Mouse (Mus musculus) urinary bladder, postnatal 36 days (tissue): ENCODE data around the gene Srrm4.
A peak's percentile ranks its signal among the peaks of the same experiment; 100 is the strongest.

Source experiments
- DNase-seq, 2 experiments: peaks; one replicate each; pipeline ENCODE4 v3.0.0; 2022; ENCODE audit warnings: low spot score in 2 of 2, mixed read lengths in 1 of 2

Srrm4 gene

DNA sequence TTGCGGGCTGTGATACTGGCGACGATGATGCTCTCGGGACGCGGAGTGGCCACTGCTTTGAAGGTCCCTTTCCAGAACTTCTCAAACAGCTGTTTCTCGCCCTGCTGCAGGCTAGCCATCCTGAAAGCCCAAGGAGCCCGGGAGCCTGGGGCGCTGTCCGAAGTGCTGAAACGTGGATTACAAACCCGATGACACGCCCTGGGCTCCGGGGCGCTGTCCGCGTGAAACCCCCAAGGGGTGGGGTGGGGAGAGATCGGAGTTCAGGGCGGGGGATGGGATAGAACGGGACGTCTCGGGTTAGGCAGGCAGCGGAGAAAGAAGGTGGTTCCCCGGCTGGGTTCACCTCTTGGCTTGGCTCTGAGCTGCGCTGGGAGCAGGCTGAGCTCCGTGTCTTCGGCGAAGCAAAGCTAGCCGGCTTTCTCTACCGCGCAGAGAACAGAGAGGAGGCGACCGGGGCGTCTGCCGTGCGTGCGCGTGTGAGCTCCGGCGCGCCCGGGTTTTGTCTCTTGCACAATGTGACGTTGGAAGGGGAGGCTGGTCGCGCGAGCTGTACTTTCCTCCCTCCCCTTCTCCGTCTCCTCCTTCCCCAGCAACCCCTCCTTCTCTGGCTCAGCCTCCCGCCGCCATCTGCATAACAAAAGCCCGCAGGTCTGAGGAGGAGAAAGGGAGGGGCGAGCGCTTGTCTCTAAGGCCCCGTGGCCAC is at the start of gene Srrm4:
Gene Srrm4 (minus strand): TSS at position 472 of the 703 bp plus-strand sequence.
- DNase-seq, result peak in 1 of 2 experiments; percentile 36

DNA sequence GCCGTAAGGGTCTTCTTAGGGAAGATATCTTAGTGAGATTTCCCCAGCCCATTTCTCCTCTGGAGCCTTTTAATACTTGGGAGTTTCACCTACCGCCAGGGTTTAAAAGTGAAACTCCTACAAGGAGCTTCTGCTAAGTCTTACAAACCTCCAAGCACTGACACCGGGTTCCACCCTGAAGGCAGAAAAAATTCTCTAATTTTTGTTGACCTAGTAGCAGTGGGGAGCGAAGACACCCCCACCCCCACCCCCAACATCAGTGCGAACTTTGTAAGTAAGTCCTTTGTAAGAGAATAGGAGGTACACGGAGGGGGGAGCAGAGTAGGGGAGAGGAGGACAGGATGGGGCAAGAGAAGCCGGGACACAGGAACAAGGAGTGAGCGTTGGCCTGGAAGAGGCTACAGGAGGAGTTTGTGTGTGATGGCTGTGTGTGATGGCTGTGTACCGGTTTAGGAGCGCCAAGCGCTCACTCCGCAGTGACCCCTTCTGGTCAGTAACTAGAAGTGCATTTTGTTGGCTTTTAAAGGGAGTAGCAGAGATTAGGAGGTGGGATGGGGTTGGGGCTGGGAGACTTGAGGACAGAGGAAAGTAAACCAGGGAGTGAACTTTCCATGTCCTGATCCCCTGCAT is 1.3 kb upstream of the Srrm4 start:
- DNase-seq, result no peak

DNA sequence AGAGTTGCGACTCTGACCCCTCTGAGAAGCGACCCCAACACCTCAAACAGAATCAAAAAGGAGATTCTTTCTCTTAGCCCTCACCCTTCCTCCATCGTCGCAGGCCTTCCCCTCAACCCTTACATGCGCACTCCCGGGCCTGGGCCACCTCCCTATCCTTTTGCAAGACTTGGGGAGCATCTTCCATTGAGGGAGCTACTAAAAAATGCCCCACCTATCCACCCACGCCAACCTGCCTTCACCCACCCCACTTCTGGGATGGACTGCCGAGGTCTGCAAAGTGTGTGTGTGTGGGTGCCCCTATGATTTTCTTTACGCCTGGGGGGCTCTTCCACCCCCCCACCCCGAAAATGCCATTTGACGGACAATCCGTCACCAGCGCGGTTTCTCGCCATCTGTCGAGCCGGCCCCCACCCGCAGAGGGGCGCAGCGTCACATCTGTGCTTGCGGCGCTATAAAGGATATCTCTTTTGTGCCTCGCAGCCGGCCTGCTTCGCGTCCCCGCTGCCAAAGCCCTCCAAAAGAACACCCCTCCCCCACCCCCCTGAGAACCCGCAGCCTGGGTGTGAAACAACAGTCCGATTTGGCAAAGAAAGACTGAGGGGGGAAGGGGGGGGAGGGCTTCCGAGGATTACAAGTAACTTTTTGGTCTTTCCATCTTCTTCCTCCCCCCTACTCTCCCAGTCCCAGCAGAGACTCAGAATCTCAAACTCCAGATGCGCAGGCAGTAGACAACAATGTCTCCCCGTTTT is 608 bp upstream of the Srrm4 start:
- DNase-seq, result no peak

DNA sequence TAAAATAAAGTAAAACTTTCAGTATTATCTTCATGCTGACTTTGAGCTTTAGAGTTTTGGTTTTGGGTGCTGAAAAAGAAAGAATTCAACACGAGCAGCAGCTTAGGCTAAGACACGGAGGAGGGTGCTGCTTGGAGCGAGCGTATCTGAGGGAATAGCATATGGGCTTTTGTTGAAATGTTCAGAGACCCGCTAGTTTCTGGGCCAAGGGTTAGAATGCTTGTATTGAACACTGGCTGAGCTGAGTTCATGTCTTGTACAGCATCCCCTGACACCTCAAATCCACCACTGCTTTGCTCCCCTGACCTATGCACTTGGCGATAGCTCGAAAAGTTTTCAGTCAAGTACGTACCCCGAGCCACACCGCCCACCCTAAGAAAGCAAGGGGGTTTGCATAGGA is 919 bp downstream of the Srrm4 start:
- DNase-seq, result no peak

DNA sequence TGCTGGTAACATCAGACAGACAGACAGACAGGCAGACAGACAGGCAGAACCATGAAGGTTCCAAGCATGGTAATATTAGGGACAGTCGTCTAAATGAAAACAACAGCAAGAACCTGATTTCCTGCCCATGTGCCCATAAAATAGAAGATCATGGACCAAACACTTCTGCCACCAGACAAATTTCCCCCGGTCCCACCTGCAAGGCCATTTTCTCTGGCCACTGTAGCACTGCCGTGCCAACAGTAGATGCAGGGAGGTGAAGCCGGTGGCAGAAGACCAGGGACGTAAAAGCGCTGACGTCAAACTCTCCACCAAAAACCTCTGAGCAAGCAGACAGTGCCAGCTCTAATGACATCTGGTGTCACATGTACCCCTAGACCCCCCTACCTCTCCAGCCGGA is 2.0 kb downstream of the Srrm4 start:
- no peak for DNase-seq

DNA sequence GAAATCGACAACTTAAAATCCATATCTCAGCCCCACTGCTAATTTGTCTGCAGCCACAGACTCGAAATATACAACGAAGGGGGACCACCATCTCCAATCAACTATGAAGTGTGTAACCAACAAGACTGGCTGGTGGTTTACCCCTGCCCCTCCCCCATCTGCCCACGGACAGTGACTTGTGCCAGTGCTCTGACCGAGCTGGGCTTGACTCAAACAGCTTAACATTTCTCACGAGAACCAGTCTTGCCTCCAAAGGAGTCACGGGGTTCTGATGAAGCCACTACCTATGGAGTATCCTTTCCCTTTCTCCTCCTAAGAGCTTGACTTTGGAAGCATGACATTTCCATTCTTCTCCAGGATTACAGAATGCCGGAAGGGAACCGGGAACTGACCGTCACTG is 2.8 kb downstream of the Srrm4 start:
- no peak for DNase-seq

DNA sequence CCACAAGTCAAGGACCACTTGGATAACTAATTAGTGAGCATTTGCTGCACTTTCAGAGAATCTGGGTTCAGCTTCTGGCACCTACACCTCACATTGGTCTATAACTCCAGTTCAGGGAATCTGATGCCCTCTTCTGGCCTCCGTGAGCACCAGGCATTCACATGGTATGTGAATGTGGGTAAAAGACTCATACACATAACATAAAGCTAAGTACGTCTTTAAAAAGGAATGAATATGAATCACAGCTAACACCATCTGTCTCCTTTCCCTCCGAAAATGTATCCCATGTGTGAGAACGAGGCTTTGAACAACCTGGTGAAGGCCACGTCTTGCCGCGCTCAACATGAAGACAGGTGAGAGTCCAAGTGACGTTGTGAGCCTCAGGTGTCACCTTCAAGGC is 12.1 kb downstream of the Srrm4 start:
- no peak for DNase-seq

DNA sequence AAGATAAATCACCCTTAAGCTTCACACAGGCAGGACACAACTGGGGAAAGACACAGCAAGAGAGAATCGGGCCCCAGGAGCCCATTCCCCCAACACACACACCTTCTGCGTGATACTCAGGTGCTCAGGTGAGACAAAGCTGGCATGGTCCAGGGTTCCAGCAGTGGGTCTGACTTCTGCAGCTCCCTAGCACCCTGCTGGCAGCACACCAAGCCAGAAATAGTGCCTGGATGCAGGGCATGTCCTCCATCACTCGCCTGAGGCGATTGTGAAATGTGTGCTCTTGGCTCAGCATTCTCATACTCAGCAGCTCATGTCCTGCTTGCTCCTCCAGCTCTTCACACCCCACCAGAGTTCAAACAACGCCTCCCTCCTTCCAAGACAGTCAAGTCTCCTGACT is 14.5 kb downstream of the Srrm4 start:
- DNase-seq, result no peak

DNA sequence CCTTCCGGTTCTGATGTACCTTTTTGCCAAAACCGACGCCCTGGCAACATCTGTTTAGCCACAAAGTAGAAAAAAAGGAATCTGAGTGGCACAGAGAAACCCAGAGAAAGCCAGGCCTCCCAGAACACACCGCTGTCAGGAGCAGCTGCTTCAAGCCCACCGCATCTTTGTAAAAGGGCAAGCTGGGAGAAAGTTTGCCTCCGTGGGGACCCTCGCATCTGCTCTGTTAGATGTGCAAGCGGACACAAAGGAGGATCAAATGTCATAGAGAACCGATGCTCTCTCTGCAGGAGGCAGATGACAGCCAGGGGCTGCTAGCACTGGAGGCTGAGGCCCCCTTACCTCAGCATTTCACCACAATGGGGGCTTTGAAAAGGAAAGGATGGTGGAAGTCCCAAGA is 18.3 kb downstream of the Srrm4 start:
- DNase-seq, result no peak

DNA sequence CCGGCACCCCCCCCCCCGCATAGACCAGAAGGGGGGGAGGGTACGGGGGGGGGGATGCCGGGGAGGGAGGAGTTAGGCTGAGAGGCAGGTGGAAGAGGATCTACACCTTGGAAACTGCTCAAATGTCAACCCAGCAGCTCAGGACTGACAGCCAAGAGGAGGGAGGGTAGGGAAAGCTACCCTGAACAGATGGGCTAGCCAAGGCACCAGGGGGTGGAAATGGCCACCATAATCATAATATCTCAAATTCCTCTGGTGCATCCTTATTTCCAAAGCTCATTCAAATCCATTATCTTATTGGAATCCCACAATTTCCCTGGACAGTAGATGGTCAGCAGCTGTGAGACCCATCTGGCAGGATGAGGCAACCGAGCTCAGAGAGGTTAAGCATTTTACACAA is 19.7 kb downstream of the Srrm4 start:
- DNase-seq, result no peak

DNA sequence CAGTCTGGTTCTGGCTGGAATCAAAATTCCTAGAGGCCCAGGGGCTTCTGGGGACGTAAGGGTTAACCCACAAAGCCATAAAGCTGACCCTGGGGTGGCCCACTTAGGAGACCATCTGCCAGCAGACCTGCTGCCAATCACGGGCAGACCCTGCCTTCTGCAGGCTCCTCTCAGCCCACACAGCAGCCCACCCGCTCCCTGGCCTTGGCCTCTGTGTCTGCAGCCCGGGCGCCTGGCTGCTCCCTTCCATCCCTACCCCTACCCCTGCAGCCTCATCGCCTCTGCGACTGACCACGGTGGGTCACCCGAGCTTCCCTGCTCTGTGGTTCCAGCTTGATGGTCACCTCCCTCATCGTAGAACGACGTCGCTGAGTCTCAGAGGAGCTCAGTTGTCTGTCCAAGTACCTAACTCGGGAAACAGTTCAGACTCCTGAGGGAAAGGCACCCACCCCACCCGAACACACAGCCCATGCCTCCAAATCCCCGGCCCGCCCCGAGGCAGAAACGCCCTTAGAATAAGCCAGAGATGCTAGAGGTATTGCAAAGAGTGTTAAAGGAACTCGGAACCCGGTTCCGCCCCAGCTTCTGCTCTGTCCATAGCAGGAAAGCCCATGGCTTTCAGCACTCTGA is 20.3 kb downstream of the Srrm4 start:
- no peak for DNase-seq

DNA sequence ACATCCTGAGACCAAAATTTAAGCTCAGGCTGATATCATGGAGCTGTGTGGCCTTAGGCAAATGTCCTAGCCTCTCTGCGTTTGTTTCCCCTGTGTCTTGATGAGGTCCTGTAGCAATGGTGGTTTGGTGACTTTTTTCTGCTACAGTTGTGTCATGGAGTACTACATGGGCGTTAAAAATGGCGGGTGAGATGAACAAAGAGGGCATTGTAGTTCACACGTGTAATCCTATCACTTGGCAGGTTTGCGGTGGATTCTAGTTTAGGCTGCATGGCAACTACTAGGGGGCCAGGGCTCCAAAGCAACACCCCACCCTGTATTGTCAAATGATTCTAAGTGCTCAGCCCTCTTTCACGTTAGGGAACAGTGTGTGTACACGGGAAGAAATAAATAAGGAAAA is 21.1 kb downstream of the Srrm4 start:
- no peak for DNase-seq

DNA sequence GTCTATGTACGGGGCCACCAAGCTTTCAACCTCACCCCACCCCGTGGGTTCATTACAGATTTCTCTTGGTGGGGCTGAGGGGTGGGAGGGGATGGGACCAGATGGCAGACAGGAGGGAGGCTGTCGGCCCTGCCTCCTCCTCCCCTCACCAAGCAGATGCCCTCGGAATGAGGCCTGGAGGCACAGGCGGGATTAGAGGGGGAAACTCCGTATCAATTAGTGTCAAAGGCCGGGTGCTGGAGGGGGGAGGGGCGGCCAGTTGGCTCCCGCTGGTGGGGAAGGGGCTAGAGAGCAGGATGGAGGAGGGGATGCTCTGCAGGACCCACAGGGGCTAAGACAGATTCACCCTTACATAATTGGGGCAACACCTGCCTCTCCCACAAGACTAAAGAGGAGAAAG is 22.0 kb downstream of the Srrm4 start:
- DNase-seq, result no peak

DNA sequence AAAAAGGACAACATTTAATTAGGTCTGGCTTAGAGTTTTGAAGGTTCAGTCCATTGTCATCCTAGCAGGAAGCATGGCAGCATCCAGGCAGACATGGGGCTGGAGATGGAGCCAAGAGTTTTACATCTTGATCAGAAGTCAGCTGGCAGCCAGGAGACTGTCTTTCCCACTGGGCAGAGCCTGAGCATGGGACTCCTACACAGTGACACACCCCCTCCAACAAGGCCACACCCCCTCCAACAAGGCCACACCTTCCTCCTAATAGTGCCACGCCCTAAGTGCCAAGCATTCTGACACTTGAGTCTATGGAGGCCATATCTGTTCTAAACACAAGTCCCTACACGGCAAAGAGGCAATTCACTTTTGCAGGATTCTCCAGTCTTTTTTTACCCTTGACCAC is 23.6 kb downstream of the Srrm4 start:
- no peak for DNase-seq

DNA sequence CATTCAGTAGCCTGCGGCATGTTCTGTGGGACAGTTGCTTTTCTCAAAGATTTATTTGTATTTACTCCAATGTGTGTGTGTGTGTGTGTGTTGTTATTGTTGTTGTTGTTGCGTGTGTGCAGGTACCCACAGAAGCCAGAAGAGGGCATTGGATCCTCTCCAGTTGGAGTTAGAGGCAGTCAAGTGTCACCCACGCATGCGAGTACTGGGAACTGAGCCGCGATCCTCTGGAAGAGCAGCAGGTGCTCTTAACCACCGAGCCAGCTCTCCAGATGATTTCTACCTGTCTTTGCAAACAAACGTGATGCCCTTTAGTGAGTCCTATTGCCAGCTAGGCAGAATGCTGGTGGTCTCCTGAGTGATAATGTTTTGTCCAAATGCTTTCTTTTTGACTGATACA is 24.3 kb downstream of the Srrm4 start:
- no peak for DNase-seq

DNA sequence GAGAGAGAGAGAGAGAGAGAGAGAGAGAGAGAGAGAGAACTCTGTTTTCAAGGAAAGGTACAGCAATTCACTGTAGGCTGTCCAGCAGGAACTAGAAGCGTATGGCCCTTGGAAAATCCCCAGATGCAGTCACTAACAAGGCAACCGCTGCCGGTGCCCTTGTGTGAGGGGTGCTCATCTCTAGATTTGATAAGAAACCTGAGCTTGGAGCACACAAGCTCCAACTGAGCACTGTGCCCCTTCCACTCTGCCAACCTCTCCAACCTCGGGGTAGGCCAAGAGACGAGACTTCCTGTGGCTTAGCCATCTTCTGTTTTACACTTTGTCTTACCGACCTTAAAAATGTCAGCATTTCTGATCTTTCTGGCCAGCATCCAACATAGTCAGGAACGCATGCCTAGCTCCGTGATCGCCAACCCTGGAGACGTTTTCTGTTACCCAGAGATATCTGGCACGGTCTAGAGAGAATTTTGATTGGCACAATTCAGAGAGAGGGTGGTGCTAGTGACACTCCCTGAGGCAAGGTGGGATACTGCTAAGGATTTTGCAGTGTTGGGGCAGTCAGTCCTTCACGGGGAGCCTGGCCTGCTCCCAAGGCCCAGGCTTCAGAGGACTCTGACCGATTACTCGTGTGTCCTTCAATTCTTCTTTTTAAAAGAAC is 25.1 kb downstream of the Srrm4 start:
- no peak for DNase-seq

DNA sequence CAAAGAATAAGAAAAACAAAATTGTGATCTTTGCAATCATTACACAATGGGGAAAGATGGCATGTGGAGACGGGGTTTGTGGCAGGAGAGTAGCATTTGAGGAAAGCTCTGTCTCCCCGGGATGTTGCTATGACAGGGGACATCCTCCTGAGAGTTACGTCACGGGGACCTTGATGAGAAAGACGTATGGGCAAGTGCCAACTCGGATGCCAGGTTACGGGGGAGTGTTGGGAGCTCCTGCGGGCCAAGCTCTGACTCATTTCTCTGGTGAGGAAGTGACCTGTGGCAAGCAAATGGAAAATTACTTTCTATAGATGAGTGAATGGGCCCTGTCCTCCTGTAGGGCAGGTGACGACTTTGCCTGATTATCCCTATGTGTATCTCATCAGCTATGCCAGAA is 26.0 kb downstream of the Srrm4 start:
- DNase-seq, result no peak

DNA sequence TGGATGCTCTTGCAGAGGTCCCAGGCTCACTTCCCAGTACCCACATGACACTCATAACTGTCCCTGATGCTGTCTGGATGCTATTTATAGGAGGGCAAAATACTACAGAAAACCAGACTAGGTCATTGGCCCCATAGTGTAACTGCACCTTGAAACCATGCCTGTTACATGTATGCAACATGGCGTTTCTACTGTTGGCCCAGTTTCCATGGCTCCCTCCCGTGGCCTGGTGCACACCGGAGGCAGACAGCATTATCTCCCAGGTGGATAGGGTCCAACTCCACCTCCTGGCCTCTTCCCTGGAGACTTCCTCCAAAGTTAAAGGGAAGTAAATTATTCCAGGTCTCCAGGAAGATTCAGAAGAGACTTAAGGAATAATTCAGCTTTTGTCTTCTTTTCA is 27.2 kb downstream of the Srrm4 start:
- DNase-seq, result no peak

DNA sequence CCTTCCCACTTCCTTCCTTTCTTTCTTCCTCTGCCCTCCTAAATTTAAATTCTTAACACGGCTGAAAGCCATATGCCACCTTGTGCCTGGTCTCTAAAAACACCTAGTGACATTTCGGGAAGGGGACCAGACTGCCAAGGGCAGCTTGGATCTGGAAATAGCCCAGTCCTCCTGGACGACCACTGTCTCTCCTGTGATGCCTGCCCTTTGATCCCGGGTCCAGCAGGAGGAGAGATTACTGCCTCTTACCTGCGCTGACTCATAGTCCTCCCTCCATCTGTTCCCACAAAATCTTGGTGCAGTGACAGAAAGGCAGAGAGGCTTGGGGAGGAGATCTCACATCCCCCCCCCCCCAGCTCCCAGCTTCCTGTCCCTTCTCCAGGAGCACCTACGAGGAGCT is 27.9 kb downstream of the Srrm4 start:
- no peak for DNase-seq

DNA sequence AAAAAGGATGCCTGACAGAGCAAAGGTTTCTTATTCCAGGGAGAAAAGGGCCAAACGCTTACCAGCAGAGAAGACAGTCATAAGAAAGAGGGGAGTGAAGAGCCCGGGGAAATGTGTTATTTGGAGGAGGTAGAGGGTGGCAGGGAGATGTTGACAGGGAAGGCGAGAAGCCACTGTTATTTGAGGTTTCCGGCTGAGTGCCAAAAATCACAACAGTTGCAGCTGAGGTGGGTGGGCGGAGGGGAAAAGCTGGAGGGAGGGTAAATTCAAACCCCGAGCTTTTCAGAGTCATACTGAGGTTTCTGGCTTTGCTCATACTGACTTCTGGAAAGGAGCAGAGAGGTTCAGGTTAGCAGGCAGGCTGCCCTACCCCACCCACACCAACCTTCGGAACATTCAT is 32.5 kb downstream of the Srrm4 start:
- no peak for DNase-seq

DNA sequence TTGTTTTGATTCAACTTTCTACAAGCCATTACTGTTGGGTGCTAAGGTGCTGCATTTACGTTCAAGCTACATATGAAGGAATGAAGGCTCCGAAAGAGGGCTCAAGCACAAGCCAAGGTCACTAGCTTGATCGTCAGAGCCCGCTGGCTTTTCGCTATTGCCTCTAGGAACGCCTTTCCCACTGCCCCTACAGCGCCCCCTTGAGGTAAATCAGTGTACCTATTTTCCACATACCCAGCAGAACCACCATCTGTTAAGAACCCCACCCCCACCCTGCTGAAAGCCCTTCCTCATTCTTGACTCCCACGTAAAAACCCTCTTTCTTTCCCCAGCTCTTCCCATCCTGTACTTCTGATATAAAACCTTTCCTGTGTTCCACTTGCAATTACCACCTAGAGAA is 35.0 kb downstream of the Srrm4 start:
- no peak for DNase-seq

DNA sequence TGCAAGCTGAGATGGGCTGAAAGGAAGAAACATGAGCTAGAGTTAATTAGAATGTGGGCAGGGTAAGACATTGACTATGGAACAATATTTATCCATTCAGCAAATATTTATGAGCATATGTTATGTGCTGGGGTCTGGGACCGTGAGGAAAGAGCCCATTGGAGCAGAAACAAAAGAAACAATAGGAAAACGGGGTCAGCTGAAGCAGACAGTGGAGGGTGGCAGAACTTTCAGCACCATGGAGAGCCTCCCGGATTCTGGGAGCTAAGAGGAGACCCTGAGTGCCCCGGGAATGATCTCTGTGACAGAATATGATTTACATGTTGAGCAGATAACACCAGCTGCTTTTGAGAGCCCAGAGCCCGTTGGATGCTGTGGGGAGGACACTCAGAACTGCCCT is 37.7 kb downstream of the Srrm4 start:
- DNase-seq, result no peak
